Mouse (Mus musculus) heart, postnatal 25 days (tissue): ENCODE data around the gene Polr3gl. TPM values are rescaled to one million over a fixed set of nuclear protein-coding genes. Genes with fewer than 3 reads are reported as not detected.
A peak's percentile ranks its signal among the peaks of the same experiment; 100 is the strongest.

Experiments used
- DNase-seq: peaks from one replicate; pipeline ENCODE4 v3.0.0; 2022; ENCODE audit warnings: low spot score
- intact Hi-C: fragments of 180-260 bp; cut with DNase I; formaldehyde crosslinking; loops from one replicate; pipeline ENCODE4 v1.15.1; 2025
- total RNA-seq, 2 experiments: library from RNA; stranded (reverse); gene quantifications; 2 replicates each; pipeline ENCODE4 v1.2.3; 2021

The Polr3gl gene
- total RNA-seq, 2 experiments from 2014 or later: 25.2 to 25.9 TPM

DNA sequence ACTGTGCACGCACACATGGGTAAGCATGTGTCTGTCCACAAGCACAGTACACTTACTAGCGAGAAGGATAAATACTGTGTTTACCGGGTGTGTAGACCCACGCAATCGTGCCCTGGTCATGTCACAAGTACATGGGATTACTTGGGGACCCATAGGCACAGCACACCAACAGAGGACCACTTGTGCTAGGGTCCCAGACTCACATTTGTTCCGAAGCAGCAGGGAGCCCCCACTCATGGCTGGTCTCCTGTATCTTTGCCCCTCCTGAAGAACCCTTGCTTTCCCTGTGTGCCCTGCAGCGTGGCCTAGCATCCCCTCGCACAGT is 5.0 kb upstream of the Polr3gl start:
- intact Hi-C loops: no loop called here
- DNase-seq: no peak

DNA sequence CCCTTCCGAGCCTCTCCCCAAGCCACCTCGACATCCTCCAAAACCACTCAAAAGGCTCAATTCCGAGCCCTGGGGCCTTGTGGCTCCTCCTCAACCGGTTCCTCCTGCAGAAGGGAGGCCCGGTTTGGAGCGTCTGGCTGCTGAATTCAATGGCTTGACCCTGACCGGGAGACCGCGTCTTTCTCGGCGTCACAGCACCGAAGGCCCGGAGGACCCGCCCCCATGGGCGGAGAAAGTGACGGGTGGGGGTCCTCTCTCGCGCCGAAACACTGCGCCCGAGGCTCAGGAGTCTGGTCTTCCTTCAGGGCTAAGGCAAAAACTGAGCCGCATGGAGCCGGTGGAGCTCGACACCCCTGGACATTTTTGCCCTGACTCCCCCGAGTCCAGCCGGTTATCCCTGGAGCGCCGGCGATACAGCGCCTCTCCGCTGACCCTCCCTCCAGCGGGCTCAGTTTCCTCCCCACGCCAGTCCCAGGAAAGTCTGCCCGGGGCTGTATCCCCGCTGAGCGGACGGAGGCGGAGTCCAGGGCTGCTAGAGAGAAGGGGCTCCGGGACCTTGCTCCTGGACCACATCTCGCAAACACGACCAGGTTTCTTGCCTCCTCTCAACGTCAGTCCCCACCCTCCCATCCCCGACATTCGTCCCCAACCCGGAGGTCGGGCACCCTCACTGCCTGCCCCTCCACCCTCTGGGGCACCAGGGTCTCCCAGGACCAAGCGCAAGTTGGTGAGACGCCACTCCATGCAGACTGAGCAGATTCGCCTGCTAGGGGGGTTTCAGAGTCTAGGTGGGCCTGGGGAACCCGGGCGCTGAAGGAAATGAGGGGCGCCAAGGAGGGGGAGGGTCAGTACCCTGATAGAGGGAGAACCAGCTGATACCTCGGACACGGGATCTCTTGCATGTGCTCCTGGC is 4.4 kb upstream of the Polr3gl start:
- peak; percentile 73 for DNase-seq
- intact Hi-C loops: no loop called here

DNA sequence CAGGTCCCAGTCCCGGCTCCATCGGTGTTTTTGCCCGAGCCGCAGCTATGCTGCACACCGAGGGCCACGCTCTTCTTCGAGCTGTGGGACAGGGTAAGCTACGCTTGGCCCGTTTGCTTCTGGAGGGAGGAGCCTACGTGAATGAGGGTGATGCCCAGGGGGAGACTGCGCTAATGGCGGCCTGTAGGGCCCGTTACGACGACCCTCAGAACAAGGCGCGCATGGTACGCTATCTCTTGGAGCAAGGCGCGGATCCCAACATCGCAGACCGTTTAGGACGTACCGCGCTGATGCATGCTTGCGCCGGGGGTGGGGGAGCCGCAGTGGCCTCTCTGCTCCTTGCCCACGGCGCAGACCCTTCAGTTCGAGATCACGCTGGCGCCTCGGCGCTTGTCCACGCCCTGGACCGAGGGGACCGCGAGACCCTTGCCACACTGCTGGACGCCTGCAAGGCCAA is 3.5 kb upstream of the Polr3gl start:
- no peak for DNase-seq
- intact Hi-C loops: no loop called here

DNA sequence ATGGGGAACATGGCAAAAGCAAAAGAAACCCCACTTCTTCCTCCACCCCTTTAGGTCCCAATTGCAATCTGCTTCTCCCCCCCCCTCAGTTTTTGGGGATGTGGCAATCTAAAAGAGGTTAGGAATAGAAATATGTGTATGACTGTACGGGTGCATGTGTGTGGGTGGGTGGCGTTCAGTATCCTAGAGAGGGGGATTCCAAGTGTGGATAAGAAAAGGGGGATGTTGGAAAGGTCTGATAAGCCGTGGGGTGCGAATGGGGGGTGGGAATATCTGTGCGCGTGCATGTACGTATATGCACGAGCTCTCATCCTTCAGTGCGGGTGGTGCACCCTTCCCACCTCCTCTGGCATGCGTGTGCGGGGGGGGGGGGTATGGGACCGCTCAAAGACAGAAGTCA is 2.9 kb upstream of the Polr3gl start:
- intact Hi-C loops: no loop called here
- DNase-seq: no peak

DNA sequence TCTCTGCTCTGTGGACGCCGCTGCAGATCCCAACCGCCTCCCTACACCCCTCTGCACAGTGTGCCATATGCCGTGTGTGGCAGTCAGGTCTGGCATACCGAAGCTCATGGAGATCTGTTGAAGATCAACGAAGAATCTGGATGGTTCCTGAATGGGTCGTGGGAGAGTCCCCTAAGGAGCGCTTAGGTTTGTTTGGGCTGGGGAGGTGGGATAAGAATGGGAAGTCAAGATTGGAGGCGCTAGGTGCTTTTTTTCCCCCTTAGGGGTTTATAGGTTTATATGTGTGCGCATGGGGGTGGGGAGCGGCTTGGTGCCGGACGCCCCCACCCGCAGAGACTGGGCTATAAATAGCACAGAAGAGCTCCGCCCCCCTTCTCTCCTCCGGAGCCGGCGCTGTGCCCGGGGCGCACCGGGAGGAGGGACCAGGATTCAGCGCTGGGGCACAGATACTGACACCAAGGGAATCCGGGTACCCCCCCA is 2.3 kb upstream of the Polr3gl start, which contains the start of gene Ankrd34a:
Gene Ankrd34a (plus strand): TSS at position 409 of the 480 bp plus-strand sequence.
- intact Hi-C loops: no loop called here

DNA sequence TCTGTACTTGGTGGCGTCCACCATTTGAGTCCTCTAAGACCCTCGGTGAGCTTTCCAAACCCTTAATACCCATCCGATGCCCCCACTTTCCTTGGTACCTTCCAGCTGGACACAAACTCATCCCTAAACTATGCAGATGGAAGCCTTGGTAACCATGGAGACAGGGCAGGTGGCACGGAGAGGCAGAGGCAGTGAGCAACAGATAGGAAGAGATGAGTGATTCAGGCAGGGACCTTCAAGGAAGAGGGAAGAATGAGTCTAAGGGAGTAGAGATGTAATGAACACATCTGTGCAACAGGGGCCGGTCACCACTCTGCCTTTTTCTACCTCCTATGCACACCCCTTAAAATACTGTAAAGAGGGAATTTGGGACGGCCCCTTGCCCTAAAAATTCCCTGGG is 1.7 kb upstream of the Polr3gl start:
- DNase-seq: no peak
- intact Hi-C loops: no loop called here

More for the DNA sequence above, 2.3 kb upstream of the Polr3gl start, which contains the start of gene Ankrd34a:
- peak; percentile 27 for DNase-seq

DNA sequence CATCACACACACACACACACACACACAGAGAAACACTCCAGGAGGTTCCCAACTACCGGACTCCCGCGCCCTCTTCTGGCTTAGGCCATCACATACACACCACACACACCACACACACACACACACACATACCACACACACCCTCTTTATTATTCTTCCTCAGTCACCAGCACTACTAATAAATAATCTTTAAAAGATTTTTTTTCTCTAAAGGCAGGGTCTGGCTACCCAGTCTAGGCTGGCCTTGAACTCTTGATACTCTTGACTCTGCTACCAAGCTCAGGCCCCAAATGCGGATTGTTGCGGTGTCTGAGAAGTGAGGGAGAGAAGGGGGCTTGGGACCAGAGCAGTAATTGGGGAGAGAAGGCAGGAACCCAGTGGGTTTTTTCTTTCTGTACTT is 870 bp upstream of the Polr3gl start:
- intact Hi-C loops: no loop called here

DNA sequence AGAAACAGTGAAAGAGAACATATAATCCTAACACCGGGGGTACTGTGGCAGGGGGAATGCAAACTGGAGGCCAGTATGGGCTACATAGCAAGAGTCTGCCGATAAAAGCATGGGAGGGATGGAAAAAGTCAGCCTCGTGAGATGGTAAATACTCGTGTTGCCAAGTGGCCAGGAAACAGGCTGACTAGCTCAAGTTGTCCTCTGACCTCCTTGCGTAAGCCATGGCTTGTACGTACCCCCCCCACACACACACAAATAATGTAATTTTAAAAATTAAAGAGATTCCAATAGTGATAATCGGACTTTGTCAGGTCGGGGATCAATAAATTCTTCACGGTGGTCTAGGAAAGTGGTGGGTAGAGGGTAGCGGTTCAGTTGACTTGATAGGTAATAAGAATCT is 607 bp downstream of the Polr3gl start:
- DNase-seq: no peak
- intact Hi-C loops: no loop called here

More for the DNA sequence above, 870 bp upstream of the Polr3gl start:
- DNase-seq: no peak

DNA sequence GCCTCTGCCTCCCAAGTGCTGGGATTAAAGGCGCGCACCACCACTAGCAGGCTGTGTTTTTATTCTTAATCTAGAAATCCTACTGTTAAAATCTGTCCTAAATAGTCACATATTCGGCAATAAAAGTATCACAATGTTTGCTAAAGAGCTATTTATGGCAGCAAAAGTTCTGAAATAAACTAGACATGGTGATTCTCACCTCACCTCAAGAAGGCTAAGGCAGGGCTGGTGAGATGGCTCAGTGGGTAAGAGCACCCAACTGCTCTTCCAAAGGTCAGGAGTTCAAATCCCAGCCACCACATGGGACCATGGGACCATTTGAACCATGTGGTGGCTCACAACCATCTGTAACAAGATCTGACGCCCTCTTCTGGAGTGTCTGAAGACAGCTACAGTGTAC is 3.3 kb downstream of the Polr3gl start:
- intact Hi-C loops: no loop called here
- no peak for DNase-seq

DNA sequence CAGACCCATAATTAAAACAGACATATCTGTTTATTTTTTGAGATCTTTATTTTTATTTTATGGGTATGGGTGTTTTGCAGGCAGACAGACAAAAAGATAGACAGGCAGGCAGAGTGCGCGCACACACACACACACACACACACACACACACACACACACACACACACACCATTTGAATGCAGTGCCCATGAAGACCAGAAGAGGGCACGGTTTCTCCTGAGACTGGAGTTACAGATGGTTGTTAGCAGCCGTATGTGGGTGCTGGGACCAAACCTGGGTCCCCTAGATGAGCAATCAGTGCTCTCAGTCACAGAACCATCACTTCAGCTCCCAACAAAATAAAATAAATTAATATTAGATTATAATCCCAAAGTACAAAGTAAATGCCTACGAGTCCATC is 10.6 kb downstream of the Polr3gl start:
- DNase-seq: no peak
- intact Hi-C loops: loop anchor here (10.0 kb wide), 1 partner anchor 79 kb away; no protein-coding TSS in a partner anchor

DNA sequence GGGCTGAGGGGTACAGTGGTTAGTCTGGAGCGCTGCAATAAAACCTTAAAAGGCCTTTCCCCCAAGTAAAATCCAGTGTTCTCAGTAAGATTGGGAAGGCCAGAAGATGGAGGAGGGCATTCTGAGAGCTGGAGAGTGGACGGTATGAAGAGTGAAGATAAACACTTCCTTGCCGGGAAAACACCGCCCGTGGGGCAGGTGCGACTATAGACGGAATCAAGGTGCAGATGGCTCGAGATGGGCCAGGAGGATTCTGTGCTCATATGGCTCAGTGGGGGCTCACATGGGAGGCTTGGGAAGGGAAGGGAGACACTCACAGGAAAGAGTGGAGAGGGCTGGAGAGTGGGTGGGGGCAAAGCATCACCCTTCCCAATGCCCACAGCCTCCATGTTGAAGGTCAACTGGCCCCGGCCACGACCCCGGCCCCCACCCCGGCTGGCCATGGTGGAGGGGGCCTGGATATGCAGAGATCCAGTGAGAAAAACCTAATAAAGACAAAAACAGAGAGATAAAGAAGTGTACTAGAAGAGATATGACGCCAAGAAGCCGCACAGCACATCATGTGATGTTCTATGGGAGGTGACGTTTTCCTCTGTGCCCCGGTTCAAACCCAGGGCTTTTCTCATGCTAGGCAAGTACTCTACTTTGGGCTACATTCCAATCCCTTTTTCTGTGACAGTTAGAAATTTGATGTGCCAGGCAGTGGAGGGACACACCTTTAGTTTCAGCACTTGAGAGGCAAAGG is 12.0 kb downstream of the Polr3gl start:
- intact Hi-C loops: loop anchor here (10.0 kb wide), 1 partner anchor 77 kb away; no protein-coding TSS in a partner anchor
- DNase-seq: no peak

DNA sequence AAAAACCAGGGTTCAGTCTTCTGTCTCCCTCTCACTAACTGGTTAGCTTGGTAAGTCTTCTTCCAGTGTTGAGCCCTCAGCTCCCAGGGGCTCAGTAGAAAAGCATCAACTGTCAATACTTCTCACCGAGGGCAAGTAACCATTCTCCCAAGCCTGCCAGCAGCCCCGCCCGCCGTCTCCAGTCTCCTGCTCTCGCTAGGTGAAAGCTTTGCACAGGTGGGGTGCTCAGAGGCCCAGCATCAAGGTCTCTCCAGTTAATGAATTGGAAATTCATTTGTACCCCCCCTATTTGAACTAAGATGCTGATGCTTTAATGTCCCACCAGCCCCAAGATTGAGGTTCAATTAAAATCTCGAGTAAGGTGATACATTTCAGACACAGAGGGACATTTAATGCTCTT is 12.8 kb downstream of the Polr3gl start:
- no peak for DNase-seq
- intact Hi-C loops: loop anchor here (10.0 kb wide), 1 partner anchor 76 kb away; no protein-coding TSS in a partner anchor

DNA sequence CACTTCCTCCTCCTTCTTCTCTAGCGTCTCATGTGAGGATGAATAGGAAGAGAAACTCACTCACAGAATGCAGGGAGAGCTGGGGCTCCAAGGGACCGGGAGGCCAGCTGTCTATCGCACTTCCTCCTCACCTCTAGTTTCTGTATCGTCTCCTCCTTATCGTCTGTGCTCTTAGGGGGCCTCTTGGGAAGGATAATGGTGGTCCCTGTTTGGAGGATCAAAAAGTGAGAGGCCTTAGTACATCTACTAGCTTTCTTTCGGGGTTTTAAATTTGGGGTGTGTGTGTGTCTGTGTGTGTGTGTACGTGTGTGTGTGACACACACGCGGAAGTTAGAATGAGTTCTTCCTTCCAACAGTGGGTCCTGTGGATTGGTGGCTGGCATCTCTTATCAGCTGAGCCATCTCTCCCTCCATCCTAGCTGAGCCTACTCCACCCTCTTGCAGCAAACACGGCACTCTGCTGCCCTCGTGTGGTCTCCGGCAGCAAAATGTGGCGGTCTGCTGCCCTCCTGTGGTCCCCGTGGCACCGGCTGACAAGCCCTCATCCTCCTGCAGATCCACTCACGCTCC is 14.0 kb downstream of the Polr3gl start:
- intact Hi-C loops: loop anchor here (1.0 to 10.0 kb wide), 4 partner anchors 29 to 75 kb away; no protein-coding TSS in a partner anchor
- DNase-seq: peak; percentile 81

DNA sequence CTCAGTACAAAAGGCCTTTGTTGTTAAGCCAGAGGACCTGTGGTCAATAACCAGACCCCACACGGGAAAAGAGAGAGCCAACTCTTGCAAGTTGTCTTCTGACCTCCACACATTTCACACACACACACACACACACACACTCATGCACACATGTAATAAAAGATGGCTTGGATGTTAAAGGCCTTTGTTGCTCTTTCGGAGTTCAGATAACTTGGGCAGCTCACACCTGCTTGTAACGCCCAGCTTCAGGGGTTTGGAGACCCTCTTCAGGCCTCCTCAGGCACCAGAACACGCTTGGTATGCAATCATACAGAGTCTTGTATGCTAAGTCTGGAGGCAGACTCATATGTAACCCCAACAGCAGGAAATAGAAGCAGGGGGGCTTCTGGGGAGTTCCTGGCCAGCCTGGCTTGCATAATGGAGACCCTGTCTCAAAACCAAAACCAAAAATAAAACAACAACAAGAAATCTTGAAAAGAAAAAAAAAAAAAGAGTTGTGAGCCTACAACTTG is 14.7 kb downstream of the Polr3gl start:
- DNase-seq: no peak
- intact Hi-C loops: no loop called here

DNA sequence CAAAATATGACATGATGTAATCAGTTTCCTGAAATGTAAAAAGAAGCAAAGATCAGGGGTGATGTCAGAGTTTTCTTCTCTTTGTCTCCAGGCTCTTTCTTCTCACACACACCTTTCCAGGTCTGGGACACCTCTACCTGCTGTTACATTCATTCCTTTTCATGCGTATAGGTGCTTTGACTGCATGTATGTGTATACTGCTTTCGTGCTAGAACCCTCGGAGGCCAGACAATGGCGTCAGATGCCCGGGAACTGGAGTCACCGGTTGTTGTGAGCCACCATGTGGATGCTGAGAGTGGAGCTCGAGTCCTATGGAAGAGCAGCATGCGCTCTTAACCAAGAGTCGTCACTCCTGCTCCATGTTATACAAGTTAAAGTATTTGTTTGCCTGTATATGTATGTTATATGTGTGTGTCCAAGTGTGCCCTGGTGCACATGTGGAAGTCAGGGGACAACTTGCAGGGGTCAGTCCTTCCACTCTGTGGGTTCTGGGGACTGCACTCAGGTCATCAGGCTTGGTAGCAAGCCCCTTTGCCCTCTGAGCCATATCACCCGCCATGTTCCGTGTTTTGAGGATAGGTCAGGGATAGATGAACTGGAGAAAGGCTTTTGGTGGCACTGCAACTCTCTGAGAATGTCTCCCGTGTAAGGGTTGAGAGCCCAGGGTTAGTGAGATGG is 15.3 kb downstream of the Polr3gl start:
- intact Hi-C loops: no loop called here
- DNase-seq: no peak

DNA sequence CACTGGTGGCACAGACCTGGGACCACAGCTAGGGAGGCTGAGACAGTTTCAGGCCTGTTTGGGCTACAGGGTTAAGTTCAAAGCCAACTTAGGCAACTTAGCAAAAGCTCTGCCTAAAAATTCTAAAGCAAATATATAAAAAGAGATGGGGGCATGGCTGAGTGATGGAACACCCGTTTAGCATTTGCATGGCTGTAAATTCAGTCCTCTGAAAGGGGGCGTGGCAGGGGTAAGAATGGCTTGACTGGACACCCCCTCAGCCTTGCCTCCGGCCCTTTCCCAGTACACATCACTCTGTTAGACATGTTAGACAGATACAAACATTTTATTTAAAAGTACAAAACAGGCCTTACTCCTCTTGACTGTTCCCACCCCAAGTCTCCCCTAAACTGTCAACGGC is 16.4 kb downstream of the Polr3gl start:
- intact Hi-C loops: no loop called here
- no peak for DNase-seq

DNA sequence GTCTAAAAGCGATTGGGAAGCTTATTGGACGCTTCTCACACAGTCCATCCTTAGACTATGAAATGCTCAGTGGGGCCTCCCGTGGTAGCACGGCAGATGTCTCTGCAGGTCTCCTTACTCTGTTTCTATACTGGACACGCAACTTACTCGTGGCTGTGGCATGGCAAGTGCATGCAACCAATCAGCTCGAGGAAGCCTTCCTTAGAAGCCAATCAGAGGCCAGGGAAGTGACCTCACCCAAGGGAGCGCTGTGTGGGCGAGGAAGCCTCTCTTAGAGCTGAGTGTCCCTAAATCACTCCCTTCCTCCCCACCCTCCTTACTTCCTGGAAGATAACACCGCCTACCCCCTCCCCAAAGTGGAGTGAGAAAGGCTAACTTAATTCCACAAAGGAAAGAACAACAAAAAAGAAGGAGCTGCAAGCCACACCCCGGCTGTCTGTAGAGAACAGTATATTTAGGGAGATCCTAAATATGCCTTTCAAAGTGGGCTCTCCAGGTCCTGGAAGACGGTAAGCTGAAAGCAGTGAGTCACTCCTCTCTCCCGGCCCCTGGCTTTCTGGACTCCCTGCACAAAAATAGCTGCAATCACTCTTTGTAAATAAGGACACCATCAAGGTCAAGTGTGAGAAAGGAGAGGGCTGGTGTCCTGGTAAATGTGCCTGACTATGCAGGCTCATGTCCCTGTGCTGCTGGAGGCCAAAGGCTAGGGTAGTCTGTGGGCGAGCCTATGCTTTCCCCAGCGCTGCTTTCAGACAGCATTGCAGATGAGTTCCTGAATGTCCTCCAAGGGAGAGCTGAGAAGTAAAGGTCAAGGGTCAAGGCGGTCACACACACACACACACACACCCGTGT is 17.1 kb downstream of the Polr3gl start, which contains the start of gene Gm16253:
Gene Gm16253 (plus strand): TSS at position 295 of the 852 bp plus-strand sequence.
- intact Hi-C loops: loop anchor here (1.0 kb wide), 1 partner anchor 20 kb away; the partner anchor contains the start of gene Txnip
- DNase-seq: peak; percentile 95

DNA sequence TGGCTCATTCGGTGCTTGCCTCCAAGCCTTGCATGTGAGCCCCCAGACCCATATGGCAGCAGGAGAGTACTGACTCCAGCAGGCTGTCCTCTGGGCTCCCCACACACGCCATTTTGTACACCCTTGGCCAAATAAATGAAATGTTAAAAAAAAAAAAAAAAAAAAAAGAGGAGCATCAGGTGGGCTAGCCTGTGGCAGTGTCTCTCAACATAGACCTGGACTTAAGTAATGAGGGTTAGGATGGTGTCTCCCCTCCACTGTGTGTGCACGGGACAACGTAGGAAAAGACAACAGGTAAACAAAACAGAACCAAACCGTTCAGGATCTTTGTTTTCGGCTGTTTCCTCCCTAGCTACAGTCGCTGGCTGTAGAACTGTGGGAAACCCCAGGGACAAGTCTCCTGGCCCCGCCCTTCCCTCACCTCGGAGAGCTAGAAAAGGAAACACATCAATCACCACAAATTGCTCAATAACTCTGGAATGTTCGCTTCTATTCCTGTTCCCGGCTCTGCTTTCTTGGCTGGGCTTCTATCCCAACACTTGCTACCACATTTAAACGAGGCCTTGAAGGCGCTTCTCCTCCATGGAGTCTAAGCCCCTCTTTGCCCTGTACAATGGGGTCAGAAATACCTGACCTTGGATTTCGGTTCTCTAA is 17.8 kb downstream of the Polr3gl start:
- peak; percentile 81 for DNase-seq
- intact Hi-C loops: loop anchor here (1.0 kb wide), 1 partner anchor 19 kb away; the partner anchor contains the start of gene Txnip
